ENCODE assay signal across 21 mouse cellular contexts in the genomic region with DNA sequence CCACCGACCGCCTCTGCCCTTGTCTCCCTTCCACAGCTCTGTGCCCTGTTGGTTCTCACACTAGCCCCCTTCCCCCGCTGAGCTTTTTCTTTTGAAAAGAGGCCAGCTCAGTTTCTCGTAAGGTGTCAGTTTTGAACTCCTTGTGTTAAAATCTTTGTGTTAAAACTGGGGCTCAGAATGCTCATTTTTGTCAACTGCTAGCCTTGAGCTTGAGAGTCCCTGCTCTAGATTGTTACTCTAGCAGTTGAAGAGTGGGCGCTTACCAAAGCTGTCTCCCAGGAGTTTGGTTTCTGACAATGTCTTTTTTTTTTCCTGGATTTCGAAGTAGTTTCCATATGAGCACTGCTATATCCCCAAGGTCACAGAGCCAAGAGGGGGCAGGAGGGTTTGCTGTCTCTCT.
DNase-seq lines count a peak whose midpoint lies in the region; ATAC-seq and TF ChIP-seq lines count a peak whose summit lies in the region.
"Had no signal": no experiment of that assay in that cellular context is flagged by ENCODE, and none has a peak within 500 bp of the region (broad histone marks: within the 10 kb centered on the region; RNA-seq: fewer than 3 reads in every experiment).

No protein-coding gene starts in this region.

- no peaks in the 10 kb centered on the region for H3K9me3 ChIP-seq in neural tube, embryonic 14.5 days (ENCODE audit: control insufficient read depth, low read length)
- H3K9me3 ChIP-seq in neural tube, embryonic 15.5 days (replicated peaks) = no peaks in the 10 kb centered on the region
- H3K9me3 ChIP-seq: embryonic facial prominence, embryonic 12.5 days; forebrain, embryonic 15.5 days; heart, embryonic 15.5 days had no signal

- peak; percentile 22 for DNase-seq in embryo, embryonic 11 days
- no peak for DNase-seq in embryo, embryonic 9.5 days (ENCODE audit: extremely low spot score)
- DNase-seq in layer of hippocampus, adult 2 months (ENCODE audit: low spot score in 2 of 2) = no peak
- DNase-seq in layer of hippocampus, adult 11-12 months (ENCODE audit: low spot score) = no peak
- DNase-seq: adrenal gland, postnatal 10 days; B cell, adult 2 months; cerebellum, adult 18-20 months; cerebellum, adult 9-11 months; cerebellum, postnatal 36 days; gastrocnemius, postnatal 14 days; heart, adult 2 months; heart, postnatal 14 days had no signal

- H3K4me1 ChIP-seq in neural tube, embryonic 14.5 days (ENCODE audit: control insufficient read depth, insufficient read depth, low read length) = peaks cover 7% of the 10 kb centered on the region; the same call in 1 of the 2 replicates
- peaks cover 33% of the 10 kb centered on the region for H3K4me1 ChIP-seq in neural tube, embryonic 15.5 days
- H3K4me1 ChIP-seq: embryonic facial prominence, embryonic 12.5 days had no signal

- H3K27me3 ChIP-seq in neural tube, embryonic 14.5 days (ENCODE audit: control insufficient read depth, insufficient read depth, low read length) = no peaks in the 10 kb centered on the region
- no peaks in the 10 kb centered on the region for H3K27me3 ChIP-seq in neural tube, embryonic 15.5 days (replicated peaks)
- H3K27me3 ChIP-seq: embryonic facial prominence, embryonic 12.5 days; forebrain, embryonic 15.5 days; heart, embryonic 15.5 days had no signal

- ATAC-seq in neural tube, embryonic 14.5 days (ENCODE audit: low read depth) = no peak
- ATAC-seq in neural tube, embryonic 15.5 days (ENCODE audit: low FRiP score) = no peak
- no peak for ATAC-seq in megakaryocyte progenitor cell, adult 5-6 weeks (replicated peaks; ENCODE audit: poor library complexity)
- ATAC-seq: CD4-positive, CD25-positive, alpha-beta regulatory T cell, adult 4 months; forebrain, embryonic 15.5 days; hindbrain, postnatal 0 days had no signal

- peak overlapping the region; percentile 14; the same call in 1 of the 2 replicates for H3K27ac ChIP-seq in layer of hippocampus, adult 2 months
- H3K27ac ChIP-seq in neural tube, embryonic 14.5 days (ENCODE audit: low read depth, low read length) = peak overlapping the region; percentile 34; the same call in 1 of the 2 replicates
- no peak overlapping the region for H3K27ac ChIP-seq in neural tube, embryonic 15.5 days (replicated peaks)
- H3K27ac ChIP-seq: embryonic facial prominence, embryonic 12.5 days; forebrain, embryonic 15.5 days; heart, adult 2 months; heart, embryonic 15.5 days; hindbrain, postnatal 0 days had no signal

- H3K4me3 ChIP-seq in layer of hippocampus, adult 2 months = no peak overlapping the region
- H3K4me3 ChIP-seq in neural tube, embryonic 14.5 days (ENCODE audit: low read depth, low read length) = no peak overlapping the region
- H3K4me3 ChIP-seq in neural tube, embryonic 15.5 days (replicated peaks) = no peak overlapping the region
- H3K4me3 ChIP-seq: embryonic facial prominence, embryonic 12.5 days; forebrain, embryonic 15.5 days; heart, adult 2 months; heart, embryonic 15.5 days had no signal

- WGBS in neural tube, embryonic 14.5 days = 44% methylated on average over 6 of the region's 6 CpGs
- 49% methylated on average over 6 of the region's 6 CpGs for WGBS in neural tube, embryonic 15.5 days

- no peaks in the 10 kb centered on the region for H3K36me3 ChIP-seq in neural tube, embryonic 14.5 days (ENCODE audit: control insufficient read depth, insufficient read depth, low read length)
- H3K36me3 ChIP-seq in neural tube, embryonic 15.5 days = no peaks in the 10 kb centered on the region
- H3K36me3 ChIP-seq: forebrain, embryonic 15.5 days; heart, embryonic 15.5 days had no signal

- no peak for TF ChIP-seq CTCF in layer of hippocampus, adult 2 months (conservative IDR thresholded peaks at IDR 0.05)

- H3K9ac ChIP-seq in neural tube, embryonic 14.5 days (replicated peaks; ENCODE audit: low read depth, low read length) = no peak overlapping the region
- H3K9ac ChIP-seq in neural tube, embryonic 15.5 days (replicated peaks) = no peak overlapping the region
- H3K9ac ChIP-seq: embryonic facial prominence, embryonic 12.5 days; forebrain, embryonic 15.5 days; heart, embryonic 15.5 days had no signal

- no peak overlapping the region for H3K4me2 ChIP-seq in neural tube, embryonic 14.5 days (ENCODE audit: low read depth, low read length)
- no peak overlapping the region for H3K4me2 ChIP-seq in neural tube, embryonic 15.5 days
- H3K4me2 ChIP-seq: embryonic facial prominence, embryonic 12.5 days; forebrain, embryonic 15.5 days; heart, embryonic 11.5 days; heart, embryonic 15.5 days had no signal
